In genomic region chr10:80159561-80160454, GRCm38 (mm10) we compare ENCODE assay signal across 8 mouse cellular contexts. TPM values are rescaled to one million over a fixed set of nuclear protein-coding genes. Genes with fewer than 3 reads are reported as not detected.
DNase-seq lines count a peak whose midpoint lies in the region; ATAC-seq and TF ChIP-seq lines count a peak whose summit lies in the region.

No protein-coding gene starts in this region.

- peaks cover 27% of the 10 kb centered on the region for H3K36me3 ChIP-seq in hindbrain, embryonic 16.5 days (ENCODE audit: control insufficient read depth, insufficient read depth, low read length)

- peak; percentile 92 for ATAC-seq in hindbrain, embryonic 16.5 days
- ATAC-seq in megakaryocyte, adult 5-6 weeks (ENCODE audit: poor library complexity, severe bottlenecking) = peak; percentile 79

- under 1% methylated on average over 53 of the region's 55 CpGs for WGBS in hindbrain, embryonic 16.5 days

- no peaks in the 10 kb centered on the region for H3K9me3 ChIP-seq in hindbrain, embryonic 16.5 days (ENCODE audit: control insufficient read depth, low read length)

- peaks cover 53% of the 10 kb centered on the region for H3K4me1 ChIP-seq in hindbrain, embryonic 16.5 days (ENCODE audit: control insufficient read depth, insufficient read depth, low read depth, low read length)

- peak; percentile 100 for DNase-seq in T-cell, adult 2 months (ENCODE audit: low spot score)
- peak; percentile 97 to 98 for DNase-seq in cerebellum, postnatal 36 days
- peak; percentile 98 to 99 for DNase-seq in frontal cortex, postnatal 36 days (ENCODE audit: low spot score in 2 of 2)
- peak; percentile 99 for DNase-seq in left cerebral cortex, adult 2 months (ENCODE audit: extremely low spot score in 1 of 2, low spot score in 2 of 2)
- peak; percentile 99 for DNase-seq in right cerebral cortex, adult 2 months (ENCODE audit: low spot score in 2 of 2)
- DNase-seq in urinary bladder, postnatal 14 days (ENCODE audit: low spot score) = peak; percentile 99

- H3K4me3 ChIP-seq in hindbrain, embryonic 16.5 days (ENCODE audit: low read length) = peak overlapping the region; percentile 51
- peak overlapping the region; percentile 41 for H3K4me3 ChIP-seq in left cerebral cortex, adult 2 months

- no peak for TF ChIP-seq CTCF in left cerebral cortex, adult 2 months (IDR thresholded peaks at IDR 0.05)

- peak overlapping the region; percentile 91 for H3K27ac ChIP-seq in hindbrain, embryonic 16.5 days (ENCODE audit: low read depth, low read length)
- H3K27ac ChIP-seq in left cerebral cortex, adult 2 months = peak overlapping the region; percentile 97

- intact Hi-C loops in left cerebral cortex, adult 2 months (cut with DNase I) = no loop called here

- H3K9ac ChIP-seq in hindbrain, embryonic 16.5 days (ENCODE audit: low read depth, low read length) = peak overlapping the region; percentile 65

- no peaks in the 10 kb centered on the region for H3K27me3 ChIP-seq in hindbrain, embryonic 16.5 days (replicated peaks; ENCODE audit: control insufficient read depth, insufficient read depth, low read length)

- H3K4me2 ChIP-seq in hindbrain, embryonic 16.5 days (ENCODE audit: low read length) = peak overlapping the region; percentile 80

RNA-seq across cellular contexts. Expression of gene Cirbp, which starts 6.0 kb away (rescaled TPM):
- polyA plus RNA-seq in hindbrain, embryonic 16.5 days (2015; fragmentation: Nextera tagmentation; extraction: Ambion mirVana) = 288 and 311 TPM in 2 replicates
- total RNA-seq in left cerebral cortex, adult 2 months (2021) = 10 to 100 TPM; 75.8 to 93.0 TPM
- total RNA-seq in megakaryocyte, adult 5-6 weeks (2015) = 11.7 and 13.8 TPM in 2 replicates
- 29.3 and 32.1 TPM in 2 replicates for total RNA-seq in megakaryocyte, adult 5-6 weeks (2017)

RNA-seq across cellular contexts. Expression of gene Midn, which starts 11.7 kb away (rescaled TPM):
- polyA plus RNA-seq in hindbrain, embryonic 16.5 days (2015; fragmentation: Nextera tagmentation; extraction: Ambion mirVana) = 16.0 and 16.1 TPM in 2 replicates
- total RNA-seq in left cerebral cortex, adult 2 months (2021) = 100 to 1,000 TPM in 1 of 2 experiments, 10 to 100 TPM in 1; 80.7 to 127 TPM
- total RNA-seq in megakaryocyte, adult 5-6 weeks (2015) = 29.5 and 29.6 TPM in 2 replicates
- total RNA-seq in megakaryocyte, adult 5-6 weeks (2017) = 22.4 and 36.1 TPM in 2 replicates

RNA-seq across cellular contexts. Expression of gene 1600002K03Rik, which starts 12.9 kb away (rescaled TPM):
- 9.4 and 10.1 TPM in 2 replicates for polyA plus RNA-seq in hindbrain, embryonic 16.5 days (2015; fragmentation: Nextera tagmentation; extraction: Ambion mirVana)
- 1 to 10 TPM; 6.0 to 8.1 TPM for total RNA-seq in left cerebral cortex, adult 2 months (2021)
- total RNA-seq in megakaryocyte, adult 5-6 weeks (2015) = 19.3 and 21.0 TPM in 2 replicates
- 18.8 and 20.9 TPM in 2 replicates for total RNA-seq in megakaryocyte, adult 5-6 weeks (2017)

RNA-seq across cellular contexts. Expression of gene Cbarp, which starts 19.2 kb away (rescaled TPM):
- polyA plus RNA-seq in hindbrain, embryonic 16.5 days (2015; fragmentation: Nextera tagmentation; extraction: Ambion mirVana) = 98.8 and 130 TPM in 2 replicates
- total RNA-seq in left cerebral cortex, adult 2 months (2021) = 100 to 1,000 TPM; 431 to 456 TPM
- total RNA-seq in megakaryocyte, adult 5-6 weeks (2015) = 1.6 and 2.2 TPM in 2 replicates
- total RNA-seq in megakaryocyte, adult 5-6 weeks (2017) = 1.4 TPM in 1 of 2 replicates, not detected in the other

RNA-seq across cellular contexts. Expression of gene Efna2, which starts 19.5 kb away (rescaled TPM):
- polyA plus RNA-seq in hindbrain, embryonic 16.5 days (2015; fragmentation: Nextera tagmentation; extraction: Ambion mirVana) = 21.5 and 22.7 TPM in 2 replicates
- total RNA-seq in left cerebral cortex, adult 2 months (2021) = 1 to 10 TPM; 6.8 to 7.2 TPM
- total RNA-seq in megakaryocyte, adult 5-6 weeks (2015) = 0.49 TPM in 1 of 2 replicates, not detected in the other
- total RNA-seq in megakaryocyte, adult 5-6 weeks (2017) = 0.12 TPM in 1 of 2 replicates, not detected in the other

Comparison
In these comparisons a context has a peak if more than half of its experiments do, and no peak if none do; other contexts are left out.
1. Peak in every context shown above with its lines: DNase-seq, ATAC-seq, H3K4me3 ChIP-seq and H3K27ac ChIP-seq.